Mouse (Mus musculus): ENCODE measurements around the gene Cfap54. TPM values are rescaled to one million over a fixed set of nuclear protein-coding genes. Genes with fewer than 3 reads are reported as not detected.

Cfap54 gene
- polyA plus RNA-seq, 1 experiment from 2014 or later, result 0.10 TPM

GRCm38 (mm10) chr10:93041850-93042249, 39.6 kb downstream of the Cfap54 start:
- H3K4me2 ChIP-seq, result no peak overlapping the region
- ATAC-seq (ENCODE audit: insufficient number of reproducible peaks, low FRiP score, low TSS enrichment, low read depth), result no peak
- H3K4me1 ChIP-seq, result no peaks in the 10 kb centered on the region
- no peak overlapping the region for H3K27ac ChIP-seq
- no peaks in the 10 kb centered on the region for H3K27me3 ChIP-seq
- H3K9ac ChIP-seq, result no peak overlapping the region
- H3K4me3 ChIP-seq, result no peak overlapping the region
- H3K36me3 ChIP-seq, result no peaks in the 10 kb centered on the region
- H3K9me3 ChIP-seq, result no peaks in the 10 kb centered on the region
- WGBS, result 81% methylated on average over 3 of the region's 3 CpGs

DNA sequence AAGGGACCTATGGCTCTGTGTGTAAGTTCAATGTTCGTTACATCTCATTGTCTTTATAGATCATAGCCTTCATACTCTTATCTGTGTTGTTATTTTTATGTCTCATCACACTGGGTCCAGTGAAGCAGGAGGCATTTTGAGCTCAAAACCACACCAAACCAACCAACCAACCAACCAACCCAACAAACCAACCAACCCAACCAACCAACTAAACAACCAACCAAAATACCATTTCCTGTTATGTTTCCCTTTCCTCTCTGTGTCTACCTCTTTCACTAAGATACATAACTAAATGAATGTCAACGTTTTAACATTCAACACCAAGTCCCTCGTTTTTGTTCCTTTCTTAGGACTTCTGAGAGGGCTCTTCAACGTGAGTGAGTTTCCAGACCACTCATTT, 40.0 kb downstream of the Cfap54 start:
- no peak overlapping the region for H3K27ac ChIP-seq
- no peak overlapping the region for H3K9ac ChIP-seq
- H3K9me3 ChIP-seq, result no peaks in the 10 kb centered on the region
- no peaks in the 10 kb centered on the region for H3K27me3 ChIP-seq
- no peak overlapping the region for H3K4me3 ChIP-seq
- WGBS, result 75% methylated on average over 4 of the region's 4 CpGs
- H3K4me2 ChIP-seq, result no peak overlapping the region
- H3K36me3 ChIP-seq, result no peaks in the 10 kb centered on the region
- no peak for ATAC-seq (ENCODE audit: insufficient number of reproducible peaks, low FRiP score, low TSS enrichment, low read depth)
- H3K4me1 ChIP-seq, result no peaks in the 10 kb centered on the region

DNA sequence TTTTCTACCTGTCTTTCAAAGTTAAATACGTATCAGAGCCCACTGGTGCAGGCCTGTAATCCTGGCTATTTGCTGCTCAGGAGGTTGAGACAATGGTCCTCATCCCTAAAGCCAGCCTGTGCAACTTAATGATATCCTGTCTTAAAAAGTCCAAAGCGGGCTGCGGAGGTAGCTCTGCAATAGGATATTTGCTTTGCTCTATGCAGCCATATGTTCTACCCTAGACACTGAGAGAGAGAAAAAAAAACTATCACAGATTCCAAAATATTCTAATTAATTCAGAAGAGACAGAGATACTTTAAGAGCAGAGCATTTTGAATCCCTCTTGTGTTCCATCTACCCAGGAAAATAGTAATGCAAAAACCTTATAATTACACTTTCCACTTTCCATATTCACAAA, 44.9 kb downstream of the Cfap54 start:
- Histone ChIP-seq H3K4me2 (no peak overlapping the region), H3K9ac (no peak overlapping the region), H3K36me3 (no peaks in the 10 kb centered on the region), H3K4me1 (no peaks in the 10 kb centered on the region), H3K9me3 (no peaks in the 10 kb centered on the region), H3K27ac (no peak overlapping the region), H3K27me3 (no peaks in the 10 kb centered on the region), H3K4me3 (no peak overlapping the region)
- WGBS, result 74% methylated on average over 3 of the region's 3 CpGs
- ATAC-seq (ENCODE audit: insufficient number of reproducible peaks, low FRiP score, low TSS enrichment, low read depth), result no peak

- no peak for ATAC-seq (ENCODE audit: insufficient number of reproducible peaks, low FRiP score, low TSS enrichment, low read depth)
- no peak overlapping the region for H3K27ac ChIP-seq
- no peaks in the 10 kb centered on the region; the same call in 1 of the 2 replicates for H3K4me1 ChIP-seq
- H3K4me3 ChIP-seq, result no peak overlapping the region
- 66% methylated on average over 10 of the region's 10 CpGs for WGBS
- H3K27me3 ChIP-seq, result no peaks in the 10 kb centered on the region
- no peaks in the 10 kb centered on the region for H3K9me3 ChIP-seq
- no peak overlapping the region for H3K9ac ChIP-seq
- H3K36me3 ChIP-seq, result no peaks in the 10 kb centered on the region
- no peak overlapping the region for H3K4me2 ChIP-seq
Observed at GRCm38 (mm10) chr10:93035489-93035888, 45.9 kb downstream of the Cfap54 start.

DNA sequence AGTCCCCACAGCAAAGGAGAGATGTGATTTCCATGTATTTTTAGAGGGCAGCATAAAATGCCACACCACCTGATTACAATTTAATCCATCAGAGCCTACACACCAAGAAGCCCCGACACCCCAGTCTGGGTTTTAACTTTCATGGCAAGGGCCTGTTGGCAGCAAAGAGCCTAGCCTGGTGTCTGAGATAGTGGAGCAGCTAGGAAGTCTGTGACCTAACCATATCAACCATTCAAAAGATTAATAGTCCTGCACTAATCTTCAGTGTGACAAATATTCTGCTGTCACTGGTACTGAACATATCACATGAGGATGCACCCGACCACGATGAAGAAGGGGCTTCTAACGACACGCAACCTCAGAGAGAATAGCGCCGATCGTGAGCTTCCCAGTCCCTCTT, 58.1 kb downstream of the Cfap54 start:
- 83% methylated on average over 8 of the region's 8 CpGs for WGBS
- Histone ChIP-seq H3K36me3 (no peaks in the 10 kb centered on the region), H3K4me1 (no peaks in the 10 kb centered on the region), H3K9me3 (no peaks in the 10 kb centered on the region), H3K27ac (no peak overlapping the region), H3K9ac (no peak overlapping the region), H3K27me3 (no peaks in the 10 kb centered on the region), H3K4me2 (no peak overlapping the region), H3K4me3 (no peak overlapping the region)
- ATAC-seq (ENCODE audit: insufficient number of reproducible peaks, low FRiP score, low TSS enrichment, low read depth), result no peak

- WGBS, result 39% methylated on average over 8 of the region's 8 CpGs
- no peaks in the 10 kb centered on the region for H3K9me3 ChIP-seq
Observed at GRCm38 (mm10) chr10:93014059-93014795, 67.2 kb downstream of the Cfap54 start.

DNA sequence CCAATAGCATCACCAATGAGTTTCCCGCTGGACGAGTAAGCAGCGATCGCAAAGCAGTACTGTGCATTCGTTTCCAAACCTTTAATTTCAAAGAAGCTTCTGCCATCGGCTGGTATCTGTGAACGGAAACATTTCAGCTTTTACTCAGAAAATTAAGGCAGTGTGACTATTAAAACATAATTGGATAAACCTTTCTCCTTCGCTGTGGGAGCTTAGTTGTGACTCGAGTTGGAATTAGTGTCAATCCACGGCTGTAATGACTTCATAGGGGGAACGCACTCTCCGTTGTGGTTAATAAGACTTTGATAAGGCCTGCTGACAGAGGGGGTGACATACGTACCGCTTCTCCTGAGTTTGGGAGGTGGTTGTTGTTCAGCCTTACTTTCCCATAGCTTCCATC, 70.3 kb downstream of the Cfap54 start:
- Histone ChIP-seq H3K36me3 (no peaks in the 10 kb centered on the region), H3K27me3 (no peaks in the 10 kb centered on the region), H3K4me3 (no peak overlapping the region), H3K9me3 (no peaks in the 10 kb centered on the region), H3K9ac (no peak overlapping the region), H3K27ac (no peak overlapping the region), H3K4me2 (no peak overlapping the region), H3K4me1 (no peaks in the 10 kb centered on the region)
- no peak for ATAC-seq (ENCODE audit: insufficient number of reproducible peaks, low FRiP score, low TSS enrichment, low read depth)
- 72% methylated on average over 14 of the region's 14 CpGs for WGBS

More at GRCm38 (mm10) chr10:93014059-93014795, 67.2 kb downstream of the Cfap54 start:
- H3K27ac ChIP-seq, result no peak overlapping the region
- H3K4me2 ChIP-seq, result no peak overlapping the region
- ATAC-seq (ENCODE audit: insufficient number of reproducible peaks, low FRiP score, low TSS enrichment, low read depth), result no peak
- H3K4me3 ChIP-seq, result no peak overlapping the region
- H3K27me3 ChIP-seq, result no peaks in the 10 kb centered on the region
- H3K4me1 ChIP-seq, result no peaks in the 10 kb centered on the region
- no peak overlapping the region for H3K9ac ChIP-seq
- H3K36me3 ChIP-seq, result no peaks in the 10 kb centered on the region

DNA sequence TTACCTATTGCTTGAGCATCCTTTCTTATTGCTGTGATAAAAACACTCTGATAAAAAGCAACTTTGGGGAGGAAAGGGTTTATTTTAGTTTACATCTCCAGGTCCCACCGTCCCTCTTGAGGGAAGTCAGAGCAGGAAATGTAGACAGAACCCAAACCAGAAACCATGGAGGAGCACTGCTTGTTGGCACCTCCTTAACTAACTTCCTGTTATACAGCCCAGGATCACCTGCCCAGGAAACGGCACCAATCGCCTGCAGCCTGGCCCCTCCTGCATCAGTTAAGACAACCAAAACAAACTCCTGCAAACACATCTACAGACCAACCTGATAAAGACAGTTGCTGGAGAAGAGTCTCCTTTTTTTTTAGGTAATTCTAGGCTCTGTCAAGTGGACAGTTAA, 74.4 kb downstream of the Cfap54 start:
- no peak overlapping the region for H3K9ac ChIP-seq
- no peaks in the 10 kb centered on the region for H3K9me3 ChIP-seq
- no peaks in the 10 kb centered on the region for H3K27me3 ChIP-seq
- no peak for ATAC-seq (ENCODE audit: insufficient number of reproducible peaks, low FRiP score, low TSS enrichment, low read depth)
- WGBS, result 38% methylated on average over 3 of the region's 3 CpGs
- H3K4me3 ChIP-seq, result no peak overlapping the region
- H3K27ac ChIP-seq, result no peak overlapping the region
- H3K36me3 ChIP-seq, result no peaks in the 10 kb centered on the region
- H3K4me2 ChIP-seq, result no peak overlapping the region
- H3K4me1 ChIP-seq, result no peaks in the 10 kb centered on the region

DNA sequence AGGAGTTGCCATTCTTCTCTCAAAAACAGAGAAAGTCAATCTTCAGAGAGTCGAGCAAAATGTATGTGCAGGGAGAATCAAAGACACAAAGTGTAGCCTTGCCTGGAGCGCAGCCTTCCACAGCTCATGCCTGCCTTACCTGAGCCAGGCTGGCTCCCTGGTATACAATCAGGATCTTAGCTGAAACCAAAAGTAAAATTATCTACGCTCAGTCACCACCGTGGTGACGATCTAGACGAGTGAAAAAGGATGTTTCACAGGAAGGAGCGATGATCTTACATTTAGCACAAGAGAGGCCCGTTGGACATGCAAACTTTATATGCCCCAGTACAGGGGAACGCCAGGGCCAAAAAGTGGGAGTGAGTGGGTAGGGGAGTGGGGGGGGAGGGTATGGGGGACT, 75.0 kb downstream of the Cfap54 start:
- 79% methylated on average over 9 of the region's 9 CpGs for WGBS
- H3K4me3 ChIP-seq, result no peak overlapping the region
- H3K27me3 ChIP-seq, result no peaks in the 10 kb centered on the region

GRCm38 (mm10) chr10:92998536-92998935, 82.9 kb downstream of the Cfap54 start:
- 81% methylated on average over 9 of the region's 9 CpGs for WGBS
- Histone ChIP-seq H3K27ac (no peak overlapping the region), H3K27me3 (no peaks in the 10 kb centered on the region), H3K4me3 (no peak overlapping the region), H3K9me3 (no peaks in the 10 kb centered on the region), H3K9ac (no peak overlapping the region), H3K4me2 (no peak overlapping the region), H3K4me1 (no peaks in the 10 kb centered on the region), H3K36me3 (no peaks in the 10 kb centered on the region)
- no peak for ATAC-seq (ENCODE audit: insufficient number of reproducible peaks, low FRiP score, low TSS enrichment, low read depth)

More for the DNA sequence above, 75.0 kb downstream of the Cfap54 start:
- Histone ChIP-seq H3K4me2 (no peak overlapping the region), H3K4me1 (no peaks in the 10 kb centered on the region), H3K9ac (no peak overlapping the region), H3K36me3 (no peaks in the 10 kb centered on the region), H3K27ac (no peak overlapping the region), H3K9me3 (no peaks in the 10 kb centered on the region)
- no peak for ATAC-seq (ENCODE audit: insufficient number of reproducible peaks, low FRiP score, low TSS enrichment, low read depth)

- WGBS, result 82% methylated on average over 7 of the region's 7 CpGs
- Histone ChIP-seq H3K36me3 (no peaks in the 10 kb centered on the region), H3K4me1 (no peaks in the 10 kb centered on the region), H3K9ac (no peak overlapping the region), H3K4me3 (no peak overlapping the region), H3K27me3 (no peaks in the 10 kb centered on the region), H3K4me2 (no peak overlapping the region), H3K9me3 (no peaks in the 10 kb centered on the region), H3K27ac (no peak overlapping the region)
- ATAC-seq (ENCODE audit: insufficient number of reproducible peaks, low FRiP score, low TSS enrichment, low read depth), result no peak
Observed at GRCm38 (mm10) chr10:92995186-92995585, 86.2 kb downstream of the Cfap54 start.

GRCm38 (mm10) chr10:92994340-92994739, 87.1 kb downstream of the Cfap54 start:
- no peaks in the 10 kb centered on the region for H3K36me3 ChIP-seq
- no peaks in the 10 kb centered on the region for H3K27me3 ChIP-seq
- H3K4me3 ChIP-seq, result no peak overlapping the region
- no peak overlapping the region for H3K4me2 ChIP-seq
- H3K9ac ChIP-seq, result no peak overlapping the region
- no peak overlapping the region for H3K27ac ChIP-seq
- 46% methylated on average over 3 of the region's 3 CpGs for WGBS
- no peak for ATAC-seq (ENCODE audit: insufficient number of reproducible peaks, low FRiP score, low TSS enrichment, low read depth)
- H3K9me3 ChIP-seq, result no peaks in the 10 kb centered on the region
- H3K4me1 ChIP-seq, result no peaks in the 10 kb centered on the region

DNA sequence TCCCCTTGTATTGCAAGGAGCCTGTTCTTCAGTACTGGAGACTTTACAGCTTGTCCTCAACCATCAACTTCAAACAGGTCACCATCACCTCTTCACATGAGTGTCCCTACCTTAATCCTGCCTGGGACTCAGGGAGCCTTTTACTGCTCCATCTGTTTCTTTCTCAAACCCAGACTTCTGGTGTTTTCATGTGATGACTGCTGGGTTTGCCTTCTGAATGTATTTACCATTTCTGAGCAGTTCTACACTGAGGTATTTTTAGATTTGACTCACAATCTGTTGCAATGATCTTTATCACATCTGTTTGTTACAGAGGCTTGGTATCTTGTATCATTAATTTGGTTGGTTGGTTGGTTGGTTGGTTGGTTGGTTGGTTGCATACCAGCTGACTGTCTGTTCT, 88.9 kb downstream of the Cfap54 start:
- Histone ChIP-seq H3K27ac (no peak overlapping the region), H3K9ac (no peak overlapping the region), H3K4me3 (no peak overlapping the region), H3K36me3 (no peaks in the 10 kb centered on the region), H3K4me2 (no peak overlapping the region), H3K27me3 (no peaks in the 10 kb centered on the region), H3K9me3 (no peaks in the 10 kb centered on the region), H3K4me1 (no peaks in the 10 kb centered on the region)
- ATAC-seq (ENCODE audit: insufficient number of reproducible peaks, low FRiP score, low TSS enrichment, low read depth), result no peak

All from limb, embryonic 15.5 days (tissue).